Mouse (Mus musculus) cerebellum, postnatal 36 days (tissue): ENCODE data around the gene Tdpoz1.
"Not testable (repeated sequence)": the region's sequence is repeated elsewhere in the genome, so short reads cannot be mapped to it uniquely, and the experiment has no call there.

Experiments
- DNase-seq, 2 experiments: peaks; one replicate each; pipeline ENCODE4 v3.0.0; 2021 to 2022; ENCODE audit warnings: mixed read lengths in 2 of 2

Tdpoz1 gene

GRCm38 (mm10) chr3:93676210-93676609 lies at the start of gene Tdpoz1:
Gene Tdpoz1 (minus strand): TSS chr3:93676310.
- not testable (repeated sequence) for DNase-seq

- not testable (repeated sequence) for DNase-seq
These were observed 33.0 kb upstream of the Tdpoz1 start for GRCm38 (mm10) chr3:93708969-93709637.

GRCm38 (mm10) chr3:93692970-93693369 lies 16.9 kb upstream of the Tdpoz1 start, which contains the start of gene Gm37596:
Gene Gm37596 (minus strand): TSS chr3:93693070.
- DNase-seq: not testable (repeated sequence)

GRCm38 (mm10) chr3:93670805-93671503 lies 5.2 kb downstream of the Tdpoz1 start:
- DNase-seq: not testable (repeated sequence)

- DNase-seq: no peak
These were observed 21.9 kb downstream of the Tdpoz1 start for GRCm38 (mm10) chr3:93654260-93654659.

GRCm38 (mm10) chr3:93652586-93652985 lies 23.5 kb downstream of the Tdpoz1 start, which contains the start of gene Tdpoz2:
Gene Tdpoz2 (minus strand): TSS chr3:93652686.
- DNase-seq: no peak

- DNase-seq: not testable (repeated sequence)
These were observed 45.0 kb downstream of the Tdpoz1 start for GRCm38 (mm10) chr3:93630917-93631714.
